Mouse (Mus musculus) T-helper 1 cell (primary cell): ENCODE results near the gene Lrrc4c.

ENCODE experiments used
- in situ Hi-C: fragments of 300-600 bp; cut with MboI, MseI; formaldehyde crosslinking; loops from one replicate; pipeline ENCODE4 v1.15.1; 2025; ENCODE audit warnings: high pct_unique_total_duplicates

The Lrrc4c gene

GRCm38 (mm10) chr2:97478175-97478924 lies 1160.4 kb downstream of the Lrrc4c start:
- in situ Hi-C loops, result no loop called here

GRCm38 (mm10) chr2:97478925-97479298 lies 1160.9 kb downstream of the Lrrc4c start:
- in situ Hi-C loops, result no loop called here

DNA sequence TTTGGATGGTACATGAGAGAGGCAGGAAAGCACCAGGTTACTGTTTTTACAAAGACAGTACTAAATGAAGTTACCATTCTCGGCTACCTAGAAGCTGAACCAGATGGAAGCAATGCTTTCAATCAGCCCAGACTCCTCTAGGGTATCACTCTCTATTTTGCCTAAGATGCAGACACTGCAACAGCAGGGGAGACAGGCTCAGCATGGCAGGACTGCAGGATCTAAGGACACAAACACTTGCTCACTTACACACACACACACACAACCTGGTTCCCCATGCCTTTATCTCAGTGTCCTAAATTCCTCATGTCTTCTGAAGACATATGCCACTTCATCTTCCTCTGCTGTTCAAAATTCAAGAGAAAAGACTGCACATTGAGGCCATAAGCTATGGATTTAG lies 1167.0 kb downstream of the Lrrc4c start:
- in situ Hi-C loops, result no loop called here

DNA sequence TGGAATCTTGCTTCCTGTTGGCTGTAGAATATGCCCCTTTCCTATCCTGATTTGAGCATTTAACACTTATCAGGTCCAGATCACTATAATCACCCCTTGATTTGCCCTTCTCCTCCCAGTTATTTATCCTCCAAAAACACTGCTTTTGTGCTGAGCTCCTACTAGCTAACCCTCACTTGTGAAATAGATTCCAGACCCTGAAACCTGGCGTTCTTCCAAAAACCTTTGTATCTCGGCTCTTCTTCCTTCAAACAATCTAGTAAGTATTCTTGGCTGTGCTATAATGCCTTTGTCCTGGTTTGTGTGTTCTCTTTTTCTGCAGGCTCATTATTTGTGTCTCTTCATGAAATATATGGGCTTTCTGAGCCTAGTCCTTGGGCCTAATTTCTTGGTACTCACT lies 1167.6 kb downstream of the Lrrc4c start:
- in situ Hi-C loops, result no loop called here

DNA sequence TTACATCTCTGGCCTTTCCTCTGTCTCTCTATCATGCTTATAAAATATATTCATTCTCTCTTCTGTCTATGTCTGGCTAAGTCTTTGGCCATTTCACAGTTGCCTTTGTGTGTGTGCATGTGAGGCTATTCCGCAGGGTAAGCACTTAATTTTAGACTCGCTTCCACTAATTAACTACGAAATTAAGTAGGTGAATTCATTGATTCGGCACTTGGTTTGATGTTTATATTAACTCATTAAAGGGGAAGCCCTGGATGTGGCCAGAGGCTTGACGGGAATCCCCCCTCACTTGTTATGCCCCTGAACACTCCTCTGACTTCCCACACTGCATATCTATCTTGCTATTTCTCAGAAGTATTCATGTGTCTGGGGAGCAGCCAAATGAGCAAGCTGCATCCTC lies 1169.6 kb downstream of the Lrrc4c start:
- in situ Hi-C loops, result no loop called here

GRCm38 (mm10) chr2:97497069-97497468 lies 1179.1 kb downstream of the Lrrc4c start:
- in situ Hi-C loops, result no loop called here

- in situ Hi-C loops, result no loop called here
Observed at GRCm38 (mm10) chr2:97502501-97502900, 1184.5 kb downstream of the Lrrc4c start.

GRCm38 (mm10) chr2:97504902-97505301 lies 1186.9 kb downstream of the Lrrc4c start:
- in situ Hi-C loops, result no loop called here

- in situ Hi-C loops, result no loop called here
Observed at GRCm38 (mm10) chr2:97524256-97524922, 1206.4 kb downstream of the Lrrc4c start.

GRCm38 (mm10) chr2:97525107-97525506 lies 1207.1 kb downstream of the Lrrc4c start:
- in situ Hi-C loops, result no loop called here

- in situ Hi-C loops, result no loop called here
Observed at GRCm38 (mm10) chr2:97530622-97531021, 1212.7 kb downstream of the Lrrc4c start.

DNA sequence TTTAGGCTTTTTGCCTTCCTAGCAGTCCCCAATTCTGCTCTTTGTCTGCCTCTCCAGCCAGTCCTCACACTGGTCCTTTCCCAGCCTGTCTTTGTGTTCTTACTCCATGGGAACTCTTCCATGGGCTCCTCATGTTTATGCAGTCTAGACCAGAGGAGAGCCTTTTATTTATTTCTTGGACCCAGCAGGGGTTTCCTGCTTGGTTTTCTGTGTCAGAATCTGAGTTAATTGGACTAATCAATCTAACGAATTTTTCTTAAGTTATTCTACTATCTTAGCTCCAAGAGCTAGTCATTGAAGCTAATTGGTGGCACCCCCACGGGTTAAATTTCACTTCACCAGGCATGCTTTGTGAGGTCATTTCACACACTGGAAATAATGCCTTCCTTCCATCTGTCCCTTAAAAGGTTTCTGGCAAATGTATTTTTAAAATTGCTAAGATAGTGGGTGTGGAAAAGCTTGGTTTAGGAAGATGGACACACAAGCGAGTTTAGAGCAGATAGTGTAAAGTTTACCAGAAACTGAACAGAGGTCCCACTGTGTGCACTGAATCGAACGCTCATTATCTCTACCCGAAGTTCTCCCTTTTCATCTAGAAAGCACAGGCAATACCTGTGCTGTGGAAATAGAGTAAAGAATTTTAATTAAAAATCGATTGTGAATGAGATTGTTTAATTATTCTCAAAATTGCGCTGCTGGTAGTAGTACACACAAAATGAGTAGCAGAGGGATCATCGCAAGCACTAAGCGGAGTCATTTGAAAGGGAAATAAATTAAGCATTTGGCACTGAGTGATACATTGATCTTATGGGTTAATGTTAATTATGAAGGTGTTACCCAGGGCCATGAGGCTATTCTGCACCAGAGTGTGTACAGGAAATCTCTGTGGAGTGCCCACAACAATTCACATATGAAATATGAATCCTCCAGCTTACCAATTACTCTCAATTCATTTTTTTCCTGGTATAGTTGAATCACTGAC lies 1226.0 kb downstream of the Lrrc4c start:
- in situ Hi-C loops, result no loop called here

GRCm38 (mm10) chr2:97544673-97545071 lies 1226.7 kb downstream of the Lrrc4c start:
- in situ Hi-C loops, result no loop called here

- in situ Hi-C loops, result no loop called here
Observed at GRCm38 (mm10) chr2:97545946-97546345, 1228.0 kb downstream of the Lrrc4c start.

DNA sequence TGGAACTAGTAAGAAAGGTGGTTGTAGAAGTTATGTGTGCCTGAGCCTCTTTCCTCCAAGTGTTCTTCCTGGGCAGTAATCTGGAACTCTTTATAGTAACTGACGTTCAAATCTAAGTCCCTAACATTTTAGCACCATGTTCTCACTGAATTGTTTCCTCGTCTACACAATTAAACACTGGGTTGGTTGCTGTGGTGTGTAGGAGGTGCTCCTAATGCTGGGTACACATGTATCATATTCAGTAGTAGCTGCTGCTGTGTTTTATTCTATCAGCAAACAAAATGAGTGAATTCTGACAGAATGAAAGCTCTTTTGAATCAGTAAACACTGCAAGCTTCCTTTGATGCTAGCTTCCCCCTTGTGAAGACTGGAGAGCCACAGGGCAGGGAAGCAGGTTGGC lies 1246.5 kb downstream of the Lrrc4c start:
- in situ Hi-C loops, result loop anchor here (10.0 kb wide), 1 partner anchor 350 kb away; no protein-coding TSS in a partner anchor

- in situ Hi-C loops, result loop anchor here (10.0 kb wide), 1 partner anchor 346 kb away; no protein-coding TSS in a partner anchor
Observed at GRCm38 (mm10) chr2:97568954-97569353, 1251.0 kb downstream of the Lrrc4c start.

GRCm38 (mm10) chr2:97574921-97575320 lies 1257.0 kb downstream of the Lrrc4c start:
- in situ Hi-C loops, result no loop called here

DNA sequence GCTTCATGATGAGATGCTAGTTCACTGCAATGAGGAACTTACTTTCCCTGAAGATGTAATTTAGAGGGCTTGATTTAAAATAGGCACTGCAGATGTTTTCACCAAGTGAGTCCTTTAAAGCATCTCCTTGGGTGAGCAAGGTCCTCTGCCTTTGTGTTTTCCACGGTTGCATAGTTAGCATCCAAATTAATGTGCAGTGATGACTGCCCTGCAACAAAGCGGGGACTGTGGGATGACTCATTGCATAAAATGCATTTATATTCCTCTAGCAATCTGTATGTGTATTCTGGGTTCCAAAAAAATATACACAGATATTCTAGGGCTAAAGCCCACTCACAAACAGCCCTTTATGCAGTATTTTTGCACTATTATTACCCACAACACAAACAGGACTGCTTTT lies 1263.2 kb downstream of the Lrrc4c start:
- in situ Hi-C loops, result no loop called here

- in situ Hi-C loops, result no loop called here
Observed at GRCm38 (mm10) chr2:97586322-97586721, 1268.4 kb downstream of the Lrrc4c start.

- in situ Hi-C loops, result no loop called here
Observed at GRCm38 (mm10) chr2:97590563-97590962, 1272.6 kb downstream of the Lrrc4c start.

DNA sequence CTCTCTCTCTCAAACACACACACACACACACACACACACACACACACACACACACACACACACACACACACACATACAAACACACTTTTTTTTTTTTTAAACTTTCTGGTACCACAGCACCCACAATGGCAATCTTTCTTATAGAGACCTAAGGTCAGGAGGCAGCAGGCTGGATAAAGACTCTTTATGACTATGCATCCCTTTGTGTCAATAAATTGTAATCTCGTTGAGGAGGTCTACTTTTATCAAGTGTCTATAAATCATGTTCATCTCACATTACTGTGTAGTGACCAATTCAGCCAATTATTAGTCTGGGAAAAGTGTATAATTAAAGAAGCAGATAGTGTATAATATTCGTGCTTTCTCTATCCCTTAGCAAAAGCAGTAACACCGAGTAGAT lies 1286.2 kb downstream of the Lrrc4c start:
- in situ Hi-C loops, result no loop called here

DNA sequence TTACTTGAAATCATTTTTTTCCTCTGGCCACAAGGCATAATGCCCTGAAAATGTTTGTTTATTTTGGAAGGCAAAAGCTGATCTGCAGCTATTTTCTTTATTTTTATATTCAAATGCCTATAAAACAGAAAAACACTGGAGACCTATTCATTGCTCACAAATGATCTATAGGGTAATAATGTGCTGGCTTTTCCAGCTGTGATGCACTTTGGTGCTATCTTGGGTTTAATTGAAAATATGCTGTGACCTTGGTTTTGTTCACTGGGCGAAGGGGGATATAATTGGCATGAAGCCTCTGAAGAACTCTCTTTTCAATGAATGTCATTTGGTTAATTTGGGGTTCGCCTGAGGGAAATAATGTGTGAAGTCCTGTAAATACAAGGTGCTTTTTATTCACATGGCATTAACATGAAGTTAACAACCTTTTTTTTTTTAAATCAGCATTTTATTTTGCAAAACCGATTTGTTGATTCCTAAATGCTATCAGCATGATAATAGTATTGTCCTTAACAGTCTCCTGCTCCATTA lies 1286.8 kb downstream of the Lrrc4c start:
- in situ Hi-C loops, result no loop called here
